Mouse (Mus musculus): ENCODE results near the gene Pdhb. TPM values are rescaled to one million over a fixed set of nuclear protein-coding genes. Genes with fewer than 3 reads are reported as not detected.

Gene Pdhb
- 520 and 606 TPM in 2 replicates for polyA plus RNA-seq (2015; fragmentation: Nextera tagmentation; extraction: Ambion mirVana)

DNA sequence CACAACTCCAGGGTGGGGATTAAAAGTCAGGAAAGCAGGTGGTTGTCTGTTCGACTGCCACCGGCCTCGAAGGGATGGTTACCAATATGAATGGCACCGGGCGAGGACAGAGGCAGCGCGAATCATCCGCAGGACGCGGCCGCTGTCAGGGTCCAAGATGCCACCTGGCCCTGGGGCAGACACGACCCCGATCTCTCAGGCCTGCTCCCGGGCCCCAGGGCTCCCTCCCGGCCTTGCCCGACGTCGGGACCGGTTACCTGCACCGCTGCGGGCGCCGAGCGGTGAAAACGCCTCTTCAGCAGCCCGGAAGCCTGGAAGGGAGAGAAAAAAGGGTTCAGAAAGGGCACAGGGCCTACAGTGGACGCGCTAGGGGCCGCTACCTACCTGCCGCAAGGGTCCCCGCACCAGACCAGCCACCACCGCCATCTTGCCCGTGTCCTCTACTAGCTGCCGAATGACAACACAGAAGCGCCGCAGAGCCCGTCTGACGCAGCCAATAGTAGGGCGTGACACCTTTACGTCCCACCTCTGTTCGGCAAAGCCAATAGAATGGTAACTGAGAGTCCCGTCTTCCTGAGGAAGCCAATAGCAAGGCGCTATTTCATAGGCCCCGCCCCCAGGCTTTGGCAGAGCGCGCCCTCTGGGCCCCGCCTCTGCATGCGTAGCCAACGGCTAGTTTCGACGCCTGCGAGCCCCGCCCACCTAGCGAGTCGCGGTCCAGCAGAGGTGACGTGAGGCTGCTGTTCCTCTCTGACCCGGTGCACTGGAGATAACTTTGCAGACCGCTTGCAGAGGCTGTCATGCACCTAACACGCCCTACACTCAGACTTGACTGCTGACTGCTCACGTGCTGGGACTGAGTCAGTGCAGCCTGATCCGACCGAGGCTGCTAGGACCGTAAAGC, at the start of gene Pdhb:
TSS of gene Pdhb (minus strand) at position 519 of the 904 bp plus-strand sequence.
- Histone ChIP-seq H3K9me3 (replicated peaks) (no peaks in the 10 kb centered on the region), H3K4me1 (replicated peaks) (peaks cover 13% of the 10 kb centered on the region), H3K27me3 (no peaks in the 10 kb centered on the region), H3K36me3 (peaks cover 32% of the 10 kb centered on the region), H3K4me3 (peak within 1 kb of the TSS; percentile 100), H3K4me2 (peak within 1 kb of the TSS; percentile 71), H3K9ac (peak within 1 kb of the TSS; percentile 99), H3K27ac (peak within 1 kb of the TSS; percentile 97)
- ATAC-seq (replicated peaks; ENCODE audit: insufficient number of reproducible peaks, insufficient read depth, low FRiP score, low read depth), result peak; percentile 98
- WGBS, result under 1% methylated on average over 64 of the region's 64 CpGs

DNA sequence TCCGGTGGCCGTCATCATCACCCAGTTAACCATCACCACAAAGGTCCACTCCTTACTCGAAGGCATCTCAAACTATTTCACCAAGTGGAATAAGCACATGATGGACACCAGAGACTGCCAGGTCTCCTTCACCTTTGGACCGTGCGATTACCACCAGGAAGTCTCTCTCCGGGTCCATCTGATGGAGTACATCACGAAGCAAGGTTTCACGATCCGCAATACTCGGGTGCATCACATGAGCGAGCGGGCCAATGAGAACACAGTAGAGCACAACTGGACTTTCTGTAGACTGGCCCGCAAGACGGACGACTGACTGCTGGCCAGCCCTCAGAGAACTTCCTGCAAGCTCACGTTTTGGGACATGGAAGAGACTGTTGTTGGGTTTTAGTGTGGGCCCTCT, 49.7 kb upstream of the Pdhb start:
- 89% methylated on average over 16 of the region's 16 CpGs for WGBS
- Histone ChIP-seq H3K36me3 (0 out of 2 replicates have a peak, but pooled peaks cover 3% of the 10 kb centered on the region), H3K27ac (no peak overlapping the region), H3K9me3 (replicated peaks) (no peaks in the 10 kb centered on the region), H3K9ac (no peak overlapping the region), H3K4me1 (replicated peaks) (peaks cover 11% of the 10 kb centered on the region), H3K4me3 (no peak overlapping the region), H3K4me2 (no peak overlapping the region), H3K27me3 (no peaks in the 10 kb centered on the region)
- no peak for ATAC-seq (replicated peaks; ENCODE audit: insufficient number of reproducible peaks, insufficient read depth, low FRiP score, low read depth)

DNA sequence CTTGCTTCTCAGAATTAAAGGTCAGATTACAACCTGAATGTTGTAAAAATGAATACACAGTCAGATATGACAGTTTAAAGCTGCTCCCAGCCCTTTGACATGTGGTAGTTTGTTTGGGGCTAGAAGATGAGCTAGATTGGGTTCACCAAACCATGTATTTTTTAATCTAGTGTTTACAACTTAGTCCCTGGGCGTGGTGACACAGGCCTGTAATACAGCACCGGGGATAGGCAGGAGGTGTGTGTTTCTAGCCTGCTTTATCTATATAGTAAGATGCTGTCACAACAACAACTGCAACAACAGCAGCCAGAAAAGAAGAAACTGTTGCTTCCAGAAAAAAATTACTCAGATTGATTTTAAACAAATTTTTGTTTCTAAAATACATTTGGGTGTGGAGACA, 48.1 kb upstream of the Pdhb start:
- ATAC-seq (replicated peaks; ENCODE audit: insufficient number of reproducible peaks, insufficient read depth, low FRiP score, low read depth), result no peak
- WGBS, result 84% methylated on average over 2 of the region's 2 CpGs

DNA sequence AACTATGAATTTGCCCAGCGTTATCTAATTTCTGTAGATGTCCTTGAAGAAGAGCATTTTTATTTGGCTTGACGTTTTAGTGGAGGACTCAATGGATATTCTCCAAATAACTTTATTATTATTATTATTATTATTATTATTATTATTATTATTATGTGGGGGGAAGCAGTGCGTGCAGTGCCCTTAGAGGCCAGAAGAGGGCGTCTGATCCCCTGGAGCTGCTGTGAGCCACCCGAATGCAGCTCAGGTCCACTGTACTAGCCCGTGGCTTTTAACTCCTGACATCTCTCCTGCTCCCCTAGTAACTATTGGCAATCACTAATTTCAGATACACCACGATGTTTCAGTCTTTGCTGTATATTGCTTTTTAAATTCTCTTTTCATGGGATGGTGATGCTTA, 47.5 kb upstream of the Pdhb start:
- H3K27me3 ChIP-seq, result no peaks in the 10 kb centered on the region
- no peaks in the 10 kb centered on the region for H3K9me3 ChIP-seq (replicated peaks)
- H3K36me3 ChIP-seq, result 0 out of 2 replicates have a peak, but pooled peaks cover 3% of the 10 kb centered on the region
- no peak for ATAC-seq (replicated peaks; ENCODE audit: insufficient number of reproducible peaks, insufficient read depth, low FRiP score, low read depth)
- no peak overlapping the region for H3K4me2 ChIP-seq
- H3K27ac ChIP-seq, result no peak overlapping the region
- peaks cover 19% of the 10 kb centered on the region for H3K4me1 ChIP-seq (replicated peaks)
- H3K9ac ChIP-seq, result no peak overlapping the region
- 71% methylated on average over 7 of the region's 7 CpGs for WGBS
- H3K4me3 ChIP-seq, result no peak overlapping the region

More for the DNA sequence above, 48.1 kb upstream of the Pdhb start:
- H3K27me3 ChIP-seq, result no peaks in the 10 kb centered on the region
- H3K9ac ChIP-seq, result no peak overlapping the region
- H3K4me2 ChIP-seq, result no peak overlapping the region
- H3K4me3 ChIP-seq, result no peak overlapping the region
- no peaks in the 10 kb centered on the region for H3K9me3 ChIP-seq (replicated peaks)
- 0 out of 2 replicates have a peak, but pooled peaks cover 3% of the 10 kb centered on the region for H3K36me3 ChIP-seq
- H3K4me1 ChIP-seq (replicated peaks), result peaks cover 14% of the 10 kb centered on the region
- H3K27ac ChIP-seq, result no peak overlapping the region

DNA sequence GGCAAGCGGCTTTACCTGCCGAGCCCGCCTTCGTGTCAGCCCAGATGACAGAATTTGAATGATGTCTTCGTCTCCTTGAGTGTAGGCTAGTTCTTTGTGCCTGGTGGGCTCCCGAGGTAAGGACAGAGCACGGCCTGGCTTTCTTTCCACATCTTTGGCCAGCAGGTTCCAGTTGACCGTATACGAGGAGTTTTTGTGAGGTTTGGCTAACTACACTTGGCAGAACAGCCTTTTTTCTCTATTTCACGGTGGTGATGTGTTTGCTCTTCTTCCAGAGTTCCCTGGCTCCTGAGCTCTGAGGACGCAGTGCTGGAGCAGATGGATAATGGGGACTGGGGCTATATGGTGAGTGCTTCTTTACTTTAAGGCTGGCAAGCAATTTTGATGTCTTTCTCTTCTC, 47.1 kb upstream of the Pdhb start:
- H3K4me3 ChIP-seq, result no peak overlapping the region
- ATAC-seq (replicated peaks; ENCODE audit: insufficient number of reproducible peaks, insufficient read depth, low FRiP score, low read depth), result no peak
- no peaks in the 10 kb centered on the region for H3K27me3 ChIP-seq
- H3K9ac ChIP-seq, result no peak overlapping the region
- no peak overlapping the region for H3K27ac ChIP-seq
- 85% methylated on average over 11 of the region's 11 CpGs for WGBS
- H3K9me3 ChIP-seq (replicated peaks), result no peaks in the 10 kb centered on the region
- 0 out of 2 replicates have a peak, but pooled peaks cover 3% of the 10 kb centered on the region for H3K36me3 ChIP-seq
- H3K4me2 ChIP-seq, result no peak overlapping the region
- H3K4me1 ChIP-seq (replicated peaks), result peaks cover 23% of the 10 kb centered on the region

- no peak for ATAC-seq (replicated peaks; ENCODE audit: insufficient number of reproducible peaks, insufficient read depth, low FRiP score, low read depth)
- H3K27me3 ChIP-seq, result no peaks in the 10 kb centered on the region
- no peak overlapping the region for H3K4me3 ChIP-seq
- no peak overlapping the region; the same call in 1 of the 2 replicates for H3K9ac ChIP-seq
- peak overlapping the region; percentile 40 for H3K27ac ChIP-seq
- no peak overlapping the region for H3K4me2 ChIP-seq
- H3K36me3 ChIP-seq, result 0 out of 2 replicates have a peak, but pooled peaks cover 3% of the 10 kb centered on the region
- 49% methylated on average over 10 of the region's 10 CpGs for WGBS
- no peaks in the 10 kb centered on the region for H3K9me3 ChIP-seq (replicated peaks)
- H3K4me1 ChIP-seq (replicated peaks), result peaks cover 25% of the 10 kb centered on the region
Observed at GRCm38 (mm10) chr14:8218730-8219380, 46.0 kb upstream of the Pdhb start.

DNA sequence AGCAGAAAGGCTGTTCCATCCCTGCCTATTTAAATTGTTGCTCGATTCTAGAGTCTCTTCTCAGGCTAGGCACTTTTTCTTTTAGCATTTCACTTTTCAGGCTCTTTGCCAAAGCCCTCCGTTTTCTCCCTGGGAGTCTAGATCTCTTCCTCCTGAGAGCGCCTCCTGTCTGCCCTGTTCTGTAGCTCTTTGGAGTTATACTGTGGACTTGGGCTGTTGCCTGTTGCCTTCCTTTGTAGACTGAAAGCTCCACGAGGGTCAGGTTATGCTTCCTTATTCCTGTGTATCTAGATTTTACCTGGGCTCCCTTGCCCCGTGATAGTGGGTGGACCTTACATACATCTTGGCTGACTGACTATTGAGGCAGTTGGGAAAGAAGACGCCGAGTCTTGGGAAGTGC, 45.4 kb upstream of the Pdhb start:
- Histone ChIP-seq H3K4me3 (no peak overlapping the region), H3K27me3 (no peaks in the 10 kb centered on the region), H3K4me1 (replicated peaks) (peaks cover 25% of the 10 kb centered on the region), H3K27ac (no peak overlapping the region), H3K4me2 (no peak overlapping the region), H3K9me3 (replicated peaks) (no peaks in the 10 kb centered on the region), H3K9ac (no peak overlapping the region), H3K36me3 (0 out of 2 replicates have a peak, but pooled peaks cover 3% of the 10 kb centered on the region)
- no peak for ATAC-seq (replicated peaks; ENCODE audit: insufficient number of reproducible peaks, insufficient read depth, low FRiP score, low read depth)
- WGBS, result 64% methylated on average over 7 of the region's 7 CpGs

DNA sequence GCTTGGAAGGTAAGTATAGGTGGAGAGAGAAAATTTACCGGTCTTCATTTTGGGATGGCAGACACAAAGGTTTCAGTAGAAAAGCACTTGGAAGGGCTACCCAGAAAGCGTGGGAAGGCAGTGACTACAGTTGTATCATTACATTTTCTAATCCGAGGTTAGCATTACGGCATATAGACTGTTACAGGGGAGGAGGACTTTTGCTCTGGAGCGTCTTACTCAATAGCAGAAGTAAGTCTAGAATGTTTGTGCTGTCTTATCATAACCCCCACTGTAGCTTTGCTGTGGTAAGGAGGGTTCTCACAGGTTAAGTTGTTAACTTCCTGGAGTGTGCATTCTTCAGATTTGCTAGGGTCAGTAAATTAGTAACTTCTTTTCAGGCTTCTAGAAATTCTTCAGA, 43.3 kb upstream of the Pdhb start:
- H3K27ac ChIP-seq, result no peak overlapping the region
- 0 out of 2 replicates have a peak overlapping the region, but pooled peaks have one; percentile 61 for H3K4me3 ChIP-seq
- no peak for ATAC-seq (replicated peaks; ENCODE audit: insufficient number of reproducible peaks, insufficient read depth, low FRiP score, low read depth)
- no peaks in the 10 kb centered on the region for H3K36me3 ChIP-seq
- H3K4me1 ChIP-seq (replicated peaks), result peaks cover 25% of the 10 kb centered on the region
- no peaks in the 10 kb centered on the region for H3K9me3 ChIP-seq (replicated peaks)
- 74% methylated on average over 5 of the region's 5 CpGs for WGBS
- H3K4me2 ChIP-seq, result 0 out of 2 replicates have a peak overlapping the region, but pooled peaks have one; percentile 75
- no peaks in the 10 kb centered on the region for H3K27me3 ChIP-seq
- no peak overlapping the region for H3K9ac ChIP-seq

DNA sequence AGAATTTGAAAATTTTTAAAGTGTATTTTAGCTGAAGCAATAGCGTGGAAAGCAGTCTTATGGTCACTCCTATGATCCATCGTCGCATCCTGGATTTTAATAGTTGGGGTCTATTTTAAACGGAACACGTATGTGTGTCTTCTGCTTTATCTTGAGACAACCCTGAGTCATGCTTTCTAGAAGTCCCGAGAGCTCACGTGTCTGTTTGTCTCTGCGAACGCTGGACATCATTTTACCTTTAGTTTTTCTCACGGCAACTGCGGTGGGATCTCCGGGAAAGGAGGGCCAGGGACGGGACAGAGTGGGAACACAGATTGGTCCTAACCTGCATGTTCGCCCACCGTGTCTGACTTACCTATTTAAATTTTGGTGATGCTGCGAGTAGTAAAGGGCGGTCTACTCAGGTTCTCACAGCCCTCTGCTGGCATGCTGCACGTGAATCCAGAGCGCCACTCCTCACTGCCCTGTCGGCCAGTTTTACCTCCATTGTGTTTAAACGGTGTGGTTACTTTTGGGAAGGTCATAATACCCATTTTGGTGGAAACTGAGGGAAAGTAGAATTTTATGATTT, 42.5 kb upstream of the Pdhb start:
- Histone ChIP-seq H3K4me1 (replicated peaks) (peaks cover 25% of the 10 kb centered on the region), H3K9ac (peak overlapping the region; percentile 95), H3K27ac (no peak overlapping the region), H3K9me3 (replicated peaks) (no peaks in the 10 kb centered on the region), H3K4me3 (peak overlapping the region; percentile 61), H3K4me2 (peak overlapping the region; percentile 75), H3K36me3 (no peaks in the 10 kb centered on the region), H3K27me3 (no peaks in the 10 kb centered on the region)
- no peak for ATAC-seq (replicated peaks; ENCODE audit: insufficient number of reproducible peaks, insufficient read depth, low FRiP score, low read depth)
- WGBS, result 23% methylated on average over 21 of the region's 21 CpGs

DNA sequence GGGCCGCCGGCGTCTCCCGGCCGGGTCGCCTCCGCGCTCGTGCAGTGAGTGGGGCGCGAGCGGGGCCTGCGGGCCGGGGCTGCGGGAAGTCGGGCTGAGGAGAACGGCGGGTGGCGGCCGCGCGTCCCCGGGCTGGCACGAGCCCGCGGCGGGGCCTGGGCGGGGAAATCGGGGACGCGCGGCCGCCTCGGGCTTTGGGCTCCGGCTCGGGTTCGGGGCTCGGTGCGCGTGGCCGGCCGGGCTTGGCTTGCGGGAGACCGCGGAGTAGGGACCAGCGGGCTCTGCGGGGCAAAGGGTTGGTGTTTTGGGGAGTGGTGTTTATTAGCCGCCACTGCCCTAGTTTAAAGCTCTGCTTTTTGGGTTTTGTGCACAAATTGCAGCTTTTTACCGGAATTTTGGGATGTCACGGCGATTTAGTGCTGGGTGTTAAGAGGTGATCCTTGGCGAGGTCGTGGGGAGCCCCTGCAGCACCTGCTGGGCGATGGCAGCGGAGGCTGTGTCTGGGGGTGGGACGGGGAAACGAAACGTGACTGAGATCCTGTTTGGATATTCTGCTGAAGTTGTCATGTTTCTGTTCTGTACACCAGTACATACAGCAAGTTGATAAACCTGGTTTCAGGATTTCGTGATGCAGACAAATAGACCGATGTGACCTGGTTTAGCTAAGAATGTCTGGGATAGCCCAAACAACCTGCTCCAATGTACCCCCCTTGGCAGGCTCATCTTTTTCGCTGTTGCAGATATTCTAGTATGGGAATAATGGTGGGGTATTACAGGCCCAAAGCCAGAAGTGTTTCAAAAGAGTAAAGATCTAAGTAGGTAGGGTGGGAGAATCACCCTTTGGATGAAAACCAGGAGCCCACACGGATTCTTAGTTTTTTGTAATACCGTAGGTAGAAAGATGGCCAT, 41.7 kb upstream of the Pdhb start:
- WGBS, result 3% methylated on average over 45 of the region's 63 CpGs
- H3K9ac ChIP-seq, result peak overlapping the region; percentile 95

More for the DNA sequence above, 41.7 kb upstream of the Pdhb start:
- ATAC-seq (replicated peaks; ENCODE audit: insufficient number of reproducible peaks, insufficient read depth, low FRiP score, low read depth), result peak; percentile 80
- Histone ChIP-seq H3K4me3 (peak overlapping the region; percentile 61), H3K4me2 (peak overlapping the region; percentile 75), H3K9me3 (replicated peaks) (no peaks in the 10 kb centered on the region), H3K27ac (peak overlapping the region; percentile 92), H3K36me3 (no peaks in the 10 kb centered on the region), H3K4me1 (replicated peaks) (peaks cover 22% of the 10 kb centered on the region), H3K27me3 (no peaks in the 10 kb centered on the region)

All from heart, embryonic 15.5 days (tissue).